Mouse (Mus musculus): ENCODE data around the gene Kmt2e. TPM values are rescaled to one million over a fixed set of nuclear protein-coding genes. Genes with fewer than 3 reads are reported as not detected.

Kmt2e gene
- polyA plus RNA-seq, 1 experiment from 2014 or later: 99.2 TPM

- Histone ChIP-seq H3K27me3 (ENCODE audit: control insufficient read depth, insufficient read depth, low read depth, low read length) (no peaks in the 10 kb centered on the region), H3K9ac (ENCODE audit: low read length) (no peak overlapping the region), H3K4me2 (ENCODE audit: low read depth, low read length) (no peak overlapping the region), H3K9me3 (ENCODE audit: control insufficient read depth, low read length) (no peaks in the 10 kb centered on the region), H3K4me1 (replicated peaks; ENCODE audit: control insufficient read depth, insufficient read depth, low read length) (no peaks in the 10 kb centered on the region), H3K36me3 (ENCODE audit: control insufficient read depth, insufficient read depth, low read length) (peaks cover 3% of the 10 kb centered on the region; the same call in 1 of the 2 replicates), H3K4me3 (ENCODE audit: low read length) (no peak overlapping the region), H3K27ac (ENCODE audit: low read length) (peak overlapping the region; percentile 10; the same call in 1 of the 2 replicates)
- no peak for ATAC-seq (ENCODE audit: low read depth)
- WGBS: 45% methylated on average over 3 of the region's 3 CpGs
Observed at GRCm38 (mm10) chr5:23394366-23395145, 39.7 kb upstream of the Kmt2e start.

- 62% methylated on average over 3 of the region's 3 CpGs for WGBS
Observed at GRCm38 (mm10) chr5:23395721-23396120, 38.5 kb upstream of the Kmt2e start.

GRCm38 (mm10) chr5:23396756-23397155, 37.5 kb upstream of the Kmt2e start:
- Histone ChIP-seq H3K9ac (ENCODE audit: low read length) (no peak overlapping the region), H3K4me1 (replicated peaks; ENCODE audit: control insufficient read depth, insufficient read depth, low read length) (no peaks in the 10 kb centered on the region), H3K4me3 (ENCODE audit: low read length) (no peak overlapping the region), H3K9me3 (ENCODE audit: control insufficient read depth, low read length) (no peaks in the 10 kb centered on the region), H3K27me3 (ENCODE audit: control insufficient read depth, insufficient read depth, low read depth, low read length) (no peaks in the 10 kb centered on the region), H3K4me2 (ENCODE audit: low read depth, low read length) (no peak overlapping the region), H3K36me3 (ENCODE audit: control insufficient read depth, insufficient read depth, low read length) (peaks cover 10% of the 10 kb centered on the region; the same call in 1 of the 2 replicates), H3K27ac (ENCODE audit: low read length) (no peak overlapping the region)
- ATAC-seq (ENCODE audit: low read depth): no peak
- WGBS: 70% methylated on average over 3 of the region's 3 CpGs

More at GRCm38 (mm10) chr5:23395721-23396120, 38.5 kb upstream of the Kmt2e start:
- Histone ChIP-seq H3K9me3 (ENCODE audit: control insufficient read depth, low read length) (no peaks in the 10 kb centered on the region), H3K36me3 (ENCODE audit: control insufficient read depth, insufficient read depth, low read length) (peaks cover 4% of the 10 kb centered on the region; the same call in 1 of the 2 replicates), H3K4me1 (replicated peaks; ENCODE audit: control insufficient read depth, insufficient read depth, low read length) (no peaks in the 10 kb centered on the region), H3K9ac (ENCODE audit: low read length) (no peak overlapping the region), H3K27ac (ENCODE audit: low read length) (no peak overlapping the region), H3K4me3 (ENCODE audit: low read length) (no peak overlapping the region), H3K27me3 (ENCODE audit: control insufficient read depth, insufficient read depth, low read depth, low read length) (no peaks in the 10 kb centered on the region), H3K4me2 (ENCODE audit: low read depth, low read length) (no peak overlapping the region)
- ATAC-seq (ENCODE audit: low read depth): no peak

- ATAC-seq (ENCODE audit: low read depth): no peak
- no peaks in the 10 kb centered on the region for H3K4me1 ChIP-seq (replicated peaks; ENCODE audit: control insufficient read depth, insufficient read depth, low read length)
- no peaks in the 10 kb centered on the region for H3K27me3 ChIP-seq (ENCODE audit: control insufficient read depth, insufficient read depth, low read depth, low read length)
- H3K27ac ChIP-seq (ENCODE audit: low read length): no peak overlapping the region
- no peak overlapping the region for H3K9ac ChIP-seq (ENCODE audit: low read length)
- 88% methylated on average over 3 of the region's 3 CpGs for WGBS
- no peak overlapping the region for H3K4me2 ChIP-seq (ENCODE audit: low read depth, low read length)
- no peak overlapping the region for H3K4me3 ChIP-seq (ENCODE audit: low read length)
- H3K9me3 ChIP-seq (ENCODE audit: control insufficient read depth, low read length): no peaks in the 10 kb centered on the region
- peaks cover 10% of the 10 kb centered on the region; the same call in 1 of the 2 replicates for H3K36me3 ChIP-seq (ENCODE audit: control insufficient read depth, insufficient read depth, low read length)
Observed at GRCm38 (mm10) chr5:23400156-23400555, 34.1 kb upstream of the Kmt2e start.

- no peak for ATAC-seq (ENCODE audit: low read depth)
- Histone ChIP-seq H3K4me2 (ENCODE audit: low read depth, low read length) (no peak overlapping the region), H3K27me3 (ENCODE audit: control insufficient read depth, insufficient read depth, low read depth, low read length) (no peaks in the 10 kb centered on the region), H3K9ac (ENCODE audit: low read length) (no peak overlapping the region), H3K4me1 (replicated peaks; ENCODE audit: control insufficient read depth, insufficient read depth, low read length) (no peaks in the 10 kb centered on the region), H3K4me3 (ENCODE audit: low read length) (no peak overlapping the region), H3K36me3 (ENCODE audit: control insufficient read depth, insufficient read depth, low read length) (peaks cover 10% of the 10 kb centered on the region; the same call in 1 of the 2 replicates), H3K9me3 (ENCODE audit: control insufficient read depth, low read length) (no peaks in the 10 kb centered on the region), H3K27ac (ENCODE audit: low read length) (no peak overlapping the region)
- 84% methylated on average over 3 of the region's 3 CpGs for WGBS
Observed at GRCm38 (mm10) chr5:23400868-23401267, 33.4 kb upstream of the Kmt2e start.

- Histone ChIP-seq H3K9me3 (ENCODE audit: control insufficient read depth, low read length) (no peaks in the 10 kb centered on the region), H3K9ac (ENCODE audit: low read length) (no peak overlapping the region)
Observed at GRCm38 (mm10) chr5:23401368-23401767, 32.9 kb upstream of the Kmt2e start.

GRCm38 (mm10) chr5:23401999-23402398, 32.2 kb upstream of the Kmt2e start:
- Histone ChIP-seq H3K4me1 (replicated peaks; ENCODE audit: control insufficient read depth, insufficient read depth, low read length) (no peaks in the 10 kb centered on the region), H3K27ac (ENCODE audit: low read length) (0 out of 2 replicates have a peak overlapping the region, but pooled peaks have one; percentile 25), H3K9ac (ENCODE audit: low read length) (no peak overlapping the region), H3K9me3 (ENCODE audit: control insufficient read depth, low read length) (no peaks in the 10 kb centered on the region), H3K27me3 (ENCODE audit: control insufficient read depth, insufficient read depth, low read depth, low read length) (no peaks in the 10 kb centered on the region), H3K36me3 (ENCODE audit: control insufficient read depth, insufficient read depth, low read length) (peaks cover 10% of the 10 kb centered on the region; the same call in 1 of the 2 replicates), H3K4me3 (ENCODE audit: low read length) (no peak overlapping the region), H3K4me2 (ENCODE audit: low read depth, low read length) (no peak overlapping the region)
- 28% methylated on average over 2 of the region's 2 CpGs for WGBS
- no peak for ATAC-seq (ENCODE audit: low read depth)

More at GRCm38 (mm10) chr5:23401368-23401767, 32.9 kb upstream of the Kmt2e start:
- H3K36me3 ChIP-seq (ENCODE audit: control insufficient read depth, insufficient read depth, low read length): peaks cover 10% of the 10 kb centered on the region; the same call in 1 of the 2 replicates
- no peak overlapping the region for H3K4me2 ChIP-seq (ENCODE audit: low read depth, low read length)
- WGBS: 90% methylated on average over 9 of the region's 9 CpGs
- H3K4me1 ChIP-seq (replicated peaks; ENCODE audit: control insufficient read depth, insufficient read depth, low read length): no peaks in the 10 kb centered on the region
- H3K27ac ChIP-seq (ENCODE audit: low read length): no peak overlapping the region
- H3K4me3 ChIP-seq (ENCODE audit: low read length): no peak overlapping the region
- no peak for ATAC-seq (ENCODE audit: low read depth)
- H3K27me3 ChIP-seq (ENCODE audit: control insufficient read depth, insufficient read depth, low read depth, low read length): no peaks in the 10 kb centered on the region

- Histone ChIP-seq H3K4me2 (ENCODE audit: low read depth, low read length) (no peak overlapping the region), H3K4me3 (ENCODE audit: low read length) (no peak overlapping the region), H3K27me3 (ENCODE audit: control insufficient read depth, insufficient read depth, low read depth, low read length) (no peaks in the 10 kb centered on the region), H3K9ac (ENCODE audit: low read length) (no peak overlapping the region), H3K27ac (ENCODE audit: low read length) (0 out of 2 replicates have a peak overlapping the region, but pooled peaks have one; percentile 5), H3K36me3 (ENCODE audit: control insufficient read depth, insufficient read depth, low read length) (peaks cover 10% of the 10 kb centered on the region; the same call in 1 of the 2 replicates), H3K4me1 (replicated peaks; ENCODE audit: control insufficient read depth, insufficient read depth, low read length) (no peaks in the 10 kb centered on the region), H3K9me3 (ENCODE audit: control insufficient read depth, low read length) (no peaks in the 10 kb centered on the region)
- ATAC-seq (ENCODE audit: low read depth): no peak
- 71% methylated on average over 11 of the region's 11 CpGs for WGBS
Observed at GRCm38 (mm10) chr5:23403161-23403560, 31.1 kb upstream of the Kmt2e start.

GRCm38 (mm10) chr5:23405666-23406404, 28.4 kb upstream of the Kmt2e start:
- H3K36me3 ChIP-seq (ENCODE audit: control insufficient read depth, insufficient read depth, low read length): peaks cover 10% of the 10 kb centered on the region
- no peaks in the 10 kb centered on the region for H3K9me3 ChIP-seq (ENCODE audit: control insufficient read depth, low read length)
- no peak overlapping the region for H3K4me3 ChIP-seq (ENCODE audit: low read length)
- no peak overlapping the region for H3K4me2 ChIP-seq (ENCODE audit: low read depth, low read length)
- H3K4me1 ChIP-seq (replicated peaks; ENCODE audit: control insufficient read depth, insufficient read depth, low read length): no peaks in the 10 kb centered on the region
- no peak overlapping the region for H3K27ac ChIP-seq (ENCODE audit: low read length)
- WGBS: 89% methylated on average over 12 of the region's 12 CpGs
- no peak overlapping the region for H3K9ac ChIP-seq (ENCODE audit: low read length)
- no peak for ATAC-seq (ENCODE audit: low read depth)
- H3K27me3 ChIP-seq (ENCODE audit: control insufficient read depth, insufficient read depth, low read depth, low read length): no peaks in the 10 kb centered on the region

All from lung, embryonic 16.5 days (tissue).